Mouse (Mus musculus): ENCODE results near the gene Fam111a. TPM values are rescaled to one million over a fixed set of nuclear protein-coding genes. Genes with fewer than 3 reads are reported as not detected.
"Not testable (repeated sequence)": the region's sequence is repeated elsewhere in the genome, so short reads cannot be mapped to it uniquely, and the experiment has no call there.

The Fam111a gene
- 10 to 100 TPM in 1 of 2 experiments, 1 to 10 TPM in 1; 9.8 to 12.1 TPM for total RNA-seq (2021)

- intact Hi-C loops (cut with DNase I); DNase-seq: not testable (repeated sequence)
Observed at GRCm38 (mm10) chr19:12545440-12545839, at the start of gene Fam111a. Fam111a (plus strand) TSS chr19:12545740.

GRCm38 (mm10) chr19:12496241-12496640, 49.3 kb upstream of the Fam111a start:
- intact Hi-C loops (cut with DNase I) = no loop called here
- no peak for DNase-seq

- intact Hi-C loops (cut with DNase I) = no loop called here
- no peak for DNase-seq
Observed at GRCm38 (mm10) chr19:12497909-12498308, 47.6 kb upstream of the Fam111a start.

GRCm38 (mm10) chr19:12498321-12498720, 47.2 kb upstream of the Fam111a start:
- DNase-seq = no peak
- intact Hi-C loops (cut with DNase I) = no loop called here

- no peak for DNase-seq
- intact Hi-C loops (cut with DNase I) = no loop called here
Observed at GRCm38 (mm10) chr19:12498941-12499340, 46.6 kb upstream of the Fam111a start.

- no peak for DNase-seq
- intact Hi-C loops (cut with DNase I) = no loop called here
Observed at GRCm38 (mm10) chr19:12499485-12499884, 46.1 kb upstream of the Fam111a start.

GRCm38 (mm10) chr19:12500124-12500523, 45.4 kb upstream of the Fam111a start:
- DNase-seq = peak; percentile 49 to 51
- intact Hi-C loops (cut with DNase I) = loop anchor here (5.0 kb wide), 1 partner anchor 33 kb away; no protein-coding TSS in a partner anchor

- intact Hi-C loops (cut with DNase I) = loop anchor here (5.0 kb wide), 1 partner anchor 34 kb away; no protein-coding TSS in a partner anchor
- DNase-seq = peak; percentile 46 to 54
Observed at GRCm38 (mm10) chr19:12500881-12501311, 44.6 kb upstream of the Fam111a start.

GRCm38 (mm10) chr19:12501370-12502347, 43.9 kb upstream of the Fam111a start, which contains the start of gene Dtx4:
Dtx4 (minus strand) TSS chr19:12501454.
- DNase-seq = peak; percentile 94 to 97
- intact Hi-C loops (cut with DNase I) = loop anchor here (5.0 kb wide), 1 partner anchor 34 kb away; no protein-coding TSS in a partner anchor

- intact Hi-C loops (cut with DNase I) = loop anchor here (5.0 kb wide), 1 partner anchor 35 kb away; no protein-coding TSS in a partner anchor
Observed at GRCm38 (mm10) chr19:12502756-12503155, 42.8 kb upstream of the Fam111a start.

GRCm38 (mm10) chr19:12514621-12515020, 30.9 kb upstream of the Fam111a start:
- intact Hi-C loops (cut with DNase I) = loop anchor here (5.0 kb wide), 2 partner anchors 47 to 283 kb away; partner anchors contain the start of genes Lpxn and Zfp91
- DNase-seq = no peak

More at GRCm38 (mm10) chr19:12502756-12503155, 42.8 kb upstream of the Fam111a start:
- no peak for DNase-seq

GRCm38 (mm10) chr19:12517671-12518540, 27.6 kb upstream of the Fam111a start:
- intact Hi-C loops (cut with DNase I) = loop anchor here (1.0 to 5.0 kb wide), 4 partner anchors 51 to 303 kb away; partner anchors contain the start of genes Lpxn and Zfp91
- DNase-seq = peak; percentile 69 to 77

GRCm38 (mm10) chr19:12518541-12518890, 27.0 kb upstream of the Fam111a start:
- DNase-seq = no peak
- intact Hi-C loops (cut with DNase I) = loop anchor here (1.0 to 5.0 kb wide), 4 partner anchors 51 to 302 kb away; partner anchors contain the start of genes Lpxn and Zfp91

- DNase-seq = no peak
- intact Hi-C loops (cut with DNase I) = no loop called here
Observed at GRCm38 (mm10) chr19:12523377-12523776, 22.2 kb upstream of the Fam111a start.

- no peak for DNase-seq
- intact Hi-C loops (cut with DNase I) = no loop called here
Observed at GRCm38 (mm10) chr19:12537168-12537567, 8.4 kb upstream of the Fam111a start.

- DNase-seq = no peak
- intact Hi-C loops (cut with DNase I) = no loop called here
Observed at GRCm38 (mm10) chr19:12539975-12540374, 5.6 kb upstream of the Fam111a start.

GRCm38 (mm10) chr19:12540727-12541126, 4.8 kb upstream of the Fam111a start:
- no peak for DNase-seq
- intact Hi-C loops (cut with DNase I) = no loop called here

- intact Hi-C loops (cut with DNase I) = no loop called here
- no peak for DNase-seq
Observed at GRCm38 (mm10) chr19:12541644-12542043, 3.9 kb upstream of the Fam111a start.

- intact Hi-C loops (cut with DNase I) = loop anchor here (1.0 kb wide), 1 partner anchor 42 kb away; no protein-coding TSS in a partner anchor
- peak; percentile 32 to 55 for DNase-seq
Observed at GRCm38 (mm10) chr19:12549166-12549565, 3.6 kb downstream of the Fam111a start.
